Mouse (Mus musculus) stomach, postnatal 0 days (tissue): ENCODE measurements at regions not wholly inside any gene's neighbourhood (a gene's known extent, or its start where the extent isn't known, plus 50 kb on each side); places are given as distances from the start of the nearest gene placed in this dataset.

Experiments used
- CTCF ChIP-seq: IDR thresholded peaks from 2 replicates; pipeline ENCODE4 v1.5.1; 2016; ENCODE audit warnings: antibody characterized with exemption, low read depth, mild to moderate bottlenecking, moderate library complexity
- EP300 ChIP-seq: optimal IDR thresholded peaks from 2 replicates; pipeline ENCODE3; 2016; ENCODE audit warnings: antibody characterized with exemption

DNA sequence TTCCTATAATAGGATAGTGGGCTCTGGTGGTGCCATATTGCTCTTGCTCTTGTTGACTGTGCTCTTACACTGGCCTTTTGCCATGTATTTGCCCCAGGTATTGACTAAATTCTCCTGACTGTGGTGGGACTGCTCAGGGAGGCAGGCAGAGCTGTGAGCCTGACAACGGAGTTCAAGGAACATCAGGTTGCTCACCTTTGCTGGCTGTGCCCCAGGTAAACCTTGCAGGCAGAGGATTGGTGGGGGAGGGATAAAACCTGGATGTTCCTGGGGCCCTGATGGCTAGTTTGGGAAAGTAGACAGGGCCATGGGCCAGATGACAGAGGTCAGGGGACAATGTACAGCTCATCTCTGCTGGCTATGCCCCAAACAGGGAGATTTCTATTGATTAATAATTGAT is 124.7 kb upstream of the Eci2 start:
- TF ChIP-seq CTCF (no peak), EP300 (no peak)
